Mouse (Mus musculus): Measurements from ENCODE around the gene Hapln4.
"Not testable (repeated sequence)": the region's sequence is repeated elsewhere in the genome, so short reads cannot be mapped to it uniquely, and the experiment has no call there.

The Hapln4 gene

GRCm38 (mm10) chr8:70083285-70083684, at the start of gene Hapln4:
TSS of gene Hapln4 (plus strand) at chr8:70083457.
- peak; percentile 80 for DNase-seq (ENCODE audit: low spot score)

DNA sequence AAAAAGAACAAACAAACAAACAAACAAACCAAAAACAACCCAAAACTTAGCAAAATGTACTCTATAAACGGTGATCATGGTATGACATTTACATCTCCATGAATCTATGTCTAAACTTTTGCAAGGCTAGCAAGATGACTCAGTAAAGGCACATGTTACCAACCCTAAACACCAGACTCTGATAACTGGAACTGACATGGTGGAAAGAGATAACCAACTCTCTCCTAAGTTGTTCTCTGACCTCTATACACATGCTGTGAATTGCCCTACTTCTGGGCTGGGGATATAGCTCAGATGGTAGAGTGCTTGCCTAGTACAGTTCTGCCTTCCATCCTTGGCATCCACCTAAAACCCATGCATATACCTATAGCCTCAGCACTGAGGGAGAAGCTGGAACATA, 45.3 kb upstream of the Hapln4 start:
- no peak for DNase-seq (ENCODE audit: low spot score)

GRCm38 (mm10) chr8:70041885-70042546, 41.2 kb upstream of the Hapln4 start:
- peak; percentile 10 for DNase-seq (ENCODE audit: low spot score)

GRCm38 (mm10) chr8:70042583-70043455, 40.4 kb upstream of the Hapln4 start, which contains the start of the genes Mau2 and Sugp1:
TSS of gene Mau2 (minus strand) at chr8:70042734.
TSS of gene Sugp1 (plus strand) at chr8:70042813.
- DNase-seq (ENCODE audit: low spot score) = peak; percentile 97

DNA sequence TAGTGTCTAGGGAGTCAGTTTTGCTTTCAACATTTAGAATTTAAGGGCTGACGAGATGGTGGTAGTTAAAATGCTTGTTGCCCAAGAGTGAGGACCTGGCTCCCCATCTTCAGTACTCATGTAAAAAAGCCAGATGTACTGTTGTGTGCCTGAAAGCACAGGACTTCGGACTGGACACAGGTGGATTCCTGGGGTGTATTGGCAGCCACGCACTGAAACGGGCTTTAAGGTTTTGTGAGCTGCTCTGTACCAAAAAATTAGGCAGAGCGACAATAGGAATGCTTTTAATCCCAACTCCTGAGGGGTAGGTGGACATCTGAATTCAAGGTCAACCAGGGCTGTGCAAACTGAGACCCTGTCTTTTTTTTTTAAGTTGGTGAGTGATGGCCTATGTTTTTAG, 39.3 kb upstream of the Hapln4 start:
- DNase-seq (ENCODE audit: low spot score) = no peak

DNA sequence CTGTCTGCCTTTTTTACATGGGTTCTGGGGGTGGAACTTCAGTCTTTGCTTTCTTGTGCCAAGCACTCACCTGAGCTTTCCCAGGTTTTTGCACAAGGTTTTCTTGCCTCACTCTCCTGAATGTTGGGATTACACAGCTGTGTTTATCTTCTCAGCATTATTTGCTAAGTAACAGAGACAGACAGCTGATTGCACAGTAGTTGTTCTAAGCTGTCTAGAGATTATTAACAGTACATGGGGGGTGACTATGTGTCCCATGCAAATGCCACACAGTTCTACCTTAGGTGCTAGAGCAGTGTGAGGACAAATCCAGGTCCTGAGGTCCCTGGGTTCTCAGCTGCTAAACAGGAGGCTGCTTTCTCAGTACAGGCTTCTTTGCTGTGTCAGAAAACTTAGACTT, 33.6 kb upstream of the Hapln4 start:
- no peak for DNase-seq (ENCODE audit: low spot score)

DNA sequence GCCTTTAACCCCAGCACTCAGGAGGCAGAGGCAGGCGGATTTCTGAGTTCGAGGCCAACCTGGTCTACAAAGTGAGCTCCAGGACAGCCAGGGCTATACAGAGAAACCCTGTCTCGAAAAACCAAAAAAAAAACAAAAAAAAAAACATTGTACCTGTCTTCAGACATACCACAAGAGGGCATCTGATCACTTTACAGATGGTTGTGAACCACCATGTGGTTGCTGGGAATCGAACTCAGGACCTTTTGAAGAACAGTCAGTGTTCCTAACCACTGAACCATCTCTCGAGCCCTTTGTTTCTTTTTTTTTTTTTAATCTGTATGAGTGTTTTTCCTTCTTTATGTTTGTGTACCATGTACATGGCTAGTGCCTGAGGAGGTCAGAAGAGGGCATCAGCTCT, 32.8 kb upstream of the Hapln4 start:
- not testable (repeated sequence) for DNase-seq (ENCODE audit: low spot score)

GRCm38 (mm10) chr8:70057721-70058120, 25.5 kb upstream of the Hapln4 start:
- no peak for DNase-seq (ENCODE audit: low spot score)

GRCm38 (mm10) chr8:70071836-70072440, 11.3 kb upstream of the Hapln4 start:
- DNase-seq (ENCODE audit: low spot score) = no peak

DNA sequence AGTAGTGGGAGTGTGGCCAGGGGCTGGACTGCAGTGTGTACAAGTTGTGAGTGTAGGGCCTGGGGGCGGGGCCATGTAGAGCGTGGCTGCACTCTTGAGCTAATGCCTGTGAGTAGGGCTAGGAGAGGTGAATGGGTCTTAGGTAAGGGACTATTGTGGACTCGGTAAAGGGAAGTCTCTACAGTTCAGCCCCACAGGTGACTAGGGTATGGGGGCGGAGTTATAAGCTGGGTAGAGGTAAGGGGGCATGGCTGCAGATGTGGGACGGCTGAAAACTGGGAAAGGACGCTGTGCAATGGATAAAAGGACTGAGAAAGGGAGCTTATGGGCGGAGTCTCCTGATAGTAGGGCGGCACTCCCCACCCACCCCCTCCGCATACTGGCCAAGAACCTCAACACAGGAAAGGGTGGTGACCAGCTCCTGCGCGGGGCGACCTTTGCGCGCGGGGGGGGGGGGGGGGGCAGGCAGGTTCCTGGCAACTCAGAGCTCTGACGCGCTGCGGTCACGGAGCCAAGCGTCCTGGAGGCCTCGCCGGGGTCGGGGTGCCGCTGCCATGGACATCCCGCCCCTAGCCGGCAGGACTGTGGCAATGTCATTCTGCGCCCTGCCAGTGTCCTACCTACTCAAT, 10.7 kb upstream of the Hapln4 start, which contains the start of gene Tm6sf2:
TSS of gene Tm6sf2 (plus strand) at position 484 of the 629 bp plus-strand sequence.
- peak; percentile 11 for DNase-seq (ENCODE audit: low spot score)

DNA sequence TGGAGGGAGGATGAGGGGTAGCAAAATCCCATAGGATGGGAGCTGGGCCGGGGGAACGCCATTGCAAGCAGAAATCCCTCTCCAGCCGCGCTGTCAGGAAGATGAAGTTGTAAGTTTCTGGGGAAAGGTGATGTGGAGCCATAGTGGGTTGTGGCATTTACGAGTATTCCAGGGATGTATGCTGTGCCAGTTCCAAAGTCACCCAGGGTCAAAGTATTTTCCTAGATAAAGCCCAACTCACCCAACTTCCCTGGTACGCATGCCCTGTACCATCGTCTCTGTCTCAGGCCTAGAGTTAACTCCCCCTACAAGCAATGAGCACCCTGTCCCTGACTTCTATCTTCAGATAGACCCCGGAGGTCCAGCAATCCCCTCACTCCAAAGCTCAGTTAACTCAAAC, 10.1 kb upstream of the Hapln4 start:
- DNase-seq (ENCODE audit: low spot score) = no peak

- no peak for DNase-seq (ENCODE audit: low spot score)
Measured at GRCm38 (mm10) chr8:70073682-70074081, 9.6 kb upstream of the Hapln4 start.

- DNase-seq (ENCODE audit: low spot score) = no peak
Measured at GRCm38 (mm10) chr8:70081976-70082375, 1.3 kb upstream of the Hapln4 start.

- peak; percentile 48 for DNase-seq (ENCODE audit: low spot score)
Measured at GRCm38 (mm10) chr8:70084191-70085065, 1.2 kb downstream of the Hapln4 start.

- no peak for DNase-seq (ENCODE audit: low spot score)
Measured at GRCm38 (mm10) chr8:70086151-70086550, 2.9 kb downstream of the Hapln4 start.

DNA sequence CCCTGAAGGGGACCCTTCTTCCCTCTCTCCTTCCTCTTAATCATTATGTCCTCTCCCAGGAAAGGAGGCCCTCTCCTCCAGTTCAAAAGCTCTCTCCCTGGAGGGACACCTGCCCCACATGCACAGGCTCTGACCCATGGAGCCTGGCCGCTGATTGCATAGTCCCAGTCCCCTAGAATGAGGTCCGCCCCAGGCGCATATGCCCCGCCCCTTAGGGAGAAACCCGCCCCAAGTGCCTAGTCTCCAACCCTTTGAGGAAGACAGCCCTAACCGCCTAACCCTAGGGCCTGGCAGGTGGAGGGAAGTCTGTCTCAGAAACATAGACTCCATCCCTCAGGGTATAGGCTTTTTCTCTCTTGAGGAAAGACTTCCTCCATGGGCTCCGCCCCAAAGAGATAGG, 4.0 kb downstream of the Hapln4 start:
- no peak for DNase-seq (ENCODE audit: low spot score)

GRCm38 (mm10) chr8:70087836-70088650, 4.8 kb downstream of the Hapln4 start:
- DNase-seq (ENCODE audit: low spot score) = peak; percentile 78

DNA sequence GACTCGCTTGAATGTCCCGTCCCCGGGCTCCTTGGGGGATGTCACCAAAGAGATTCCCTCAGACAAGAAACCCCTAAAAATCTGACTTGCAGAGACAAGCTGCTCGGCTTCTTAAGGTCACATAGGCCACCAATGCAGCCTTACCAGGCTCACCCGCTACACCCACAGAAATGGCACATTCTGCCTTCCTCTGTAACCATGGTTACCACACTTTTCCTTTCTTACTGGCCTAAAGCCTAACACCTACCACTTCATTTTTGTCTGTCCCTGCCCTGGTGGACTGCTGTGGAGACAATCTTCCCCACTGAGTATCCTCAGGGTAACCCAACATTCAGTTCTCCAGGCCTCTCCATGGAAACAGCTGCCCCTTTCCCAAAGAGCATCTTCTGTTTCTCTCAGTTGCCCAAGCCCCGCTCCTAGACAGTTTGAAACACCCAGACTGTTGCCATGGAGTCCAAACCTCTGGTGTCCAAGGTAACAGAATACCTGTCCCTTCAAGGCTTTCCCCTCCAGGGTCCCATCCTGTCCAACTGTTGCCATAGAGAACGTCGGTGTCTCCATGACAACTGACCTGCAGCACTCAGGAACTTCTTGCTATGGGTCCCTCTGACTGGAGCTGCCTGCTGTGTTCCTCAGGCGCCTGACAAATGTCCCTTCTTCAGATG, 6.2 kb downstream of the Hapln4 start:
- no peak for DNase-seq (ENCODE audit: low spot score)

DNA sequence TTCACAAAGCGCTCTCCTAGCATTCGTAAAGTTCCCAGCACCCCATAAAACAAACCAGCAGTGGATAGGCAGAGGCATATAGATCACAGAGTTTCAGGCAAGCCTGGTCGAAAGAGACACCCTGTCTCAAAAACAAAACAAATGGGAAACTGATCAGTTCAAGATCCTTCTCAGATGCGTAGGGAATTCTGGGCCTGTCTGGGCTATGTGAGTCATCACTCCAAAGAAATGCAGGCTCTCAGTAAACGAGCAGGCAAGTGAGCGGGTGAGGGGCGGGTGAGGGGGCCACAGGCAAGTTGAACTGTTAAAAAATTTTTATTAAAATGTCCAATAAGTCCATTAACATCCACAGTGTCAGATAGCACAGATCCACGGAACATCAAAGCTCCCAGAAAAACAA, 9.5 kb downstream of the Hapln4 start:
- DNase-seq (ENCODE audit: low spot score) = no peak

- DNase-seq (ENCODE audit: low spot score) = no peak
Measured at GRCm38 (mm10) chr8:70099276-70099675, 16.0 kb downstream of the Hapln4 start.

Measured in embryo, embryonic 10.5 days (tissue).